Mouse (Mus musculus) adrenal gland, adult 18-20 months (tissue): Measurements from ENCODE around the gene Exosc2. TPM values are rescaled to one million over a fixed set of nuclear protein-coding genes. Genes with fewer than 3 reads are reported as not detected.

ENCODE experiments used
- DNase-seq, 2 experiments: peaks; one replicate each; pipeline ENCODE4 v3.0.0; 2021 to 2022; ENCODE audit warnings: low spot score in 2 of 2
- long read RNA-seq, 2 experiments: library from polyadenylated mRNA; stranded (forward); transcript quantifications; one replicate each; pipeline ENCODE4 v2.0.0; 2021
- total RNA-seq, 2 experiments: library from RNA; stranded (reverse); gene quantifications; 1 replicate in 1 of 2; 2 replicates in 1 of 2; pipeline ENCODE4 v1.2.3; 2021

Exosc2 gene
- total RNA-seq: 10 to 100 TPM; 21.9 to 24.5 TPM
- long read RNA-seq, experiment 1, transcript Exosc2-201 (9 exons, 1,686 nt): major isoform, 16 of 17 reads
- long read RNA-seq, experiment 1, partial matches to known transcripts: 1 of 17 reads
- long read RNA-seq, experiment 1, other reads (novel, unspliced or antisense): 0 of 17 reads
- long read RNA-seq, experiment 2, transcript Exosc2-201 (9 exons, 1,686 nt): major isoform, 32 of 36 reads
- long read RNA-seq, experiment 2, partial matches to known transcripts: 1 of 36 reads
- long read RNA-seq, experiment 2, other reads (novel, unspliced or antisense): 3 of 36 reads

DNA sequence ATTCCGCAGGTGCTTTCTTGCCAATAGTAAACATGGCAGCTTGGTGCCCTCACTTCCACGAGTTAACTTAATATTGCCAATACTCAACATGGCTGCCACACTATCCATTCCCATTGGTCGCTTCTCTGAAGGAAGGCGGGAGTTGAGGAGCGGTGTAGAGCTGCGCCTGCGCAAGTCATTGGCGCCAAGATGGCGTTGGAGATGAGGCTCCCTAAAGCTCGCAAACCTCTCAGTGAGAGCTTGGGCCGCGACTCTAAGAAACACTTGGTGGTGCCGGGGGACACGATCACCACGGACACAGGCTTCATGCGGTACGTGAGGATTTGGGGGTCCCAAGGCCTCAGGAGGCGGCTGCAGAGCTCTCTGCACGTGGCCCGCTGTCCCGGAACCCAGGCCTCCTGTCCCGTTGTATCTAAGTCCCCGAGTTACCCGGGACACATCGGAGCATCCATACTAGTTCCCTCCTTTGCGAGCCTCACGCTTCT is at the start of gene Exosc2:
Gene Exosc2, plus strand, starts transcription at position 165 of the 485 bp plus-strand sequence.
- peak; percentile 76 to 80 for DNase-seq

DNA sequence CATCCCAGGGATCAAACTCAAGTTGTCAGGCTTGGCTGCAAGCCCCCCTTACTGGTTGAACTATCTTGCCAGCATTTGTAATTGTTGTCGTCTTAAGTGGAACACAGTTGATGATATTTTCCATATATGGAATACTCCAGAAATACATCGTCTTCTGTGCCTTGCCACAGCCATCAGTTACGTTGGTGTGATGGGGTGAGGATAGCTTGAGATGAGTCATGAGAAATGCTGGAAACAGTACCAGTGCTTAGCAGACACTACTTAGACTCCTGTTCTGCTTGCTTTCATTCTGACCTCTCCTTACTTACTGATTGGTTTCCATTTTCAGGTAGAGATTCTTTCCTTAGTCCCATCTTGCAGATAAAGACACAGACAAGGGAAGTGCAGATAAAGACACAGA is 37.0 kb upstream of the Exosc2 start:
- no peak for DNase-seq

DNA sequence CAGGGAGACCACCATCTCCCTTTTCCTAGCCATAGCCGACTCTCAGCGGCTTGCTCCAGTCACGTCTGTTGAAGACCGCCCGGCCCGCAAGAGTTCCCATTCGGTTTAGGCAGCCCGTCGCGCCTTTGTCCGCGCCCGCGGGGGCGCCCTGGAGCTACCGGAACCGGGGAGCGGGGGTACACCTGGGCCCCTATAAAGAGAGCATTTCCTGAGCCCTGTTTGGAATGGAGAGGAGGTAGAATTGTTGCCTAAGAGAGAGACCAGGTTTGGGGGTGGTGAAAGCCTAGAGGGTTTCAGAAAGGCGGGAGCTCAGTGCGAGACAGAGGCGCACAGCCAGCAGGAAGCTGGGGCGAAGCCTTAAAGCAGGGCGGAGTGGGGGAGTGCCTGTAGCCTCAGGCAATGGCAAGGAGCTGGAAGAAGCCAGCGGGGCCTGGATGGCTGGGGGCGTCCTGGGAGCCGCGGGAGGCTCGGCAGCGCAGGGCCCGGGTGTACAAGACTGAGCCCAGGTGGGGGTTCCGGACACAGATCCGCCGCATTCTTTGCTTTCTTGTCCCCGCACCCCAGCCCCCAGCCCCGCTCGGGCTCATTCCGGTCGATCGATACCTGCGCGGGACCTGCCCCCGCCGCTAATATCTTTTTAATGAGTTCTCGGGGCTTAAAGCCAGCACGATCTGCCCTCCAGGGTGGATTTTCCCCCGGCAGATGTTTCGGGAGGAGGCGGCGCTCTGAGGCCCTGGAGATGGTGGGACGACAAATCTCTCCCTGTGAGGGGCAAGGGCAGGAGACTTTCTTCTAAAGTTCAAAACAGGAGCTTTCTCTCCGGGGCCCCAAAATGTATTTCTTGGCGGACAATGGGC is 35.0 kb upstream of the Exosc2 start:
- DNase-seq: no peak

DNA sequence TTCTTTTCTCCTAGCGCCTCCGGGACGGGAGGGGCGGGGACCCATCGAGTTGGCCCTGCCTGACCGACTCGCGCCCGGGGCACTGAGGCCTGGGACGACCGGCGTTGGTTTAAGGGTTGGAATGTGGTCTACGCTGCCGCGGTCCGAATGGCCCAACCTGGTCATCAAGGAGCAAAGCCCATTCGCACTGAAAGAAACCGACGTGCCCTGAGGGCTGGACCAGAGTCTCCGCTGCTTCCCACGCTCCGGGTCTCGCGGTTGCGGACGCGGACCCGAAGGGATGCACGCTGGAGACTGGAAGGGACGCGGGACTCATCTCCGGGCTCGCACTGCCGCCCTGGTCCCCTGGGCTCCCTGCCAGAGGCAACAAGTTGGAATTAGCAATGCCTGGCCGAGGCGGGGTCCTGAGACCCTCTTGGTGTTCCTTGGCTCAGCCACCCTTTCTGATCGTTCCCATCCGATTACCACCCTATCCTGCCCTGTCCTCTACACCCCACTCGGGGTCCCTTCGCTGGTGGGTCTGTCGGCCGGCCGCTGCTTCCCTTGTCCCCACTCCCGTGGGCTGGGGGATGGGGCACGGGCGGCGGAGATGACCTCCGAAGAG is 34.3 kb upstream of the Exosc2 start:
- no peak for DNase-seq

DNA sequence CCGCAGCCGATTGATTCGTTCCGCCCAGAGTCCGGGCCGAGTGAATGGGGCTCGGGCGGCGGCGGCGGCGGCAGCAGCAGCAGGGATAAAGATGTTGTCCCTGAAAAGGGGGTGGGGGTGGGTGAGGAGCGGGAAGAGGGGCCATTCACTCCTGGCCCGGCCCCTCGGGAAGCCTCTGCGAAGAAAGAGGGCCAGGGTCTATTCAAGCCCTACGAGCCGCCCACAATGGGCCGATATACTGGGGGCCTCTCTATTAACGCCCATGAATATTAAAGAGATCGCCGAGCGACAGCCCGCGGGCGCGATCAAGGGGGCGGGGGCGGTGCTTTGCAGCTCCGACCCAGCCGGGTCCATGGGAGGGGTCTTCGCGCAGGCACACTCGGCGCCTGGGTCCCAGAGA is 33.8 kb upstream of the Exosc2 start:
- no peak for DNase-seq

DNA sequence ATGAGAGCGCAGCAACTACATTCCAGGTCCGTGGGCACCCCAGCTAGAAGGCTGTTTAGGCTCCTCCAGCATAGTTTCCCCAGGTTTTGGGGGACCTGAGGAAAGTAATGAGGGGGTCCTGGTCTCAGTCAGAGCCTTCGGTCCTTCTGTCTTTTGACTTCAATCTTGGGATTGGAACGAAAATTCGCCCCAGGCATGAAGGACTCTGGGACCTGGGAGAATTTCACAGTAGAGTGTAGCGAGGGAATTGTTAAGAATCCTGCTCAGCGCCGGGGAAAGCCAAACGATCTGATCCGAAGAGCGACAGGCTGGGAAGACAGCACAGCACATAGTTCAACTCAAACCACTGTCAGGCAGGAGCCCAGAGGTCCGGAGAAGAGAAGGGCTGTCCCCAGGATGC is 33.2 kb upstream of the Exosc2 start:
- no peak for DNase-seq

DNA sequence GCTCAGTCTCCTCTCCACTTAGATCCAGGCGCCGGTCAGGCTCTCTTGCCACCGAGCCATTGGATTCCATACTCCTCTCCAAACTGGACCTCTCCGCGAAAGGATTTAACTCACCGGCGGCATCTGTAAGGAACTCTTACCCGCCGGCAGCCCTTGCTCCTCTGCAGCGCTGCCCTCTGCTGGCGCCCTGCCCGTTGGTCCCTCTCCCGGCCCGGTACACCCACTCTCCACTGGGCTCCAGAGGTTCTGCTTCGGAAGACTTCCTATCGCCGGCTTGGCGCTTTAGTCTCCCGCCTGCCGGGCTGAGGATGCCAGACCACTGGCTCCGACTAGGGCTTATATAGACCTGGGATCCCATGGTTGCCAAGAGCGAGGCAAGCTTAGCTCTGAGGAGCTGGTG is 32.7 kb upstream of the Exosc2 start:
- peak; percentile 54 to 67 for DNase-seq

DNA sequence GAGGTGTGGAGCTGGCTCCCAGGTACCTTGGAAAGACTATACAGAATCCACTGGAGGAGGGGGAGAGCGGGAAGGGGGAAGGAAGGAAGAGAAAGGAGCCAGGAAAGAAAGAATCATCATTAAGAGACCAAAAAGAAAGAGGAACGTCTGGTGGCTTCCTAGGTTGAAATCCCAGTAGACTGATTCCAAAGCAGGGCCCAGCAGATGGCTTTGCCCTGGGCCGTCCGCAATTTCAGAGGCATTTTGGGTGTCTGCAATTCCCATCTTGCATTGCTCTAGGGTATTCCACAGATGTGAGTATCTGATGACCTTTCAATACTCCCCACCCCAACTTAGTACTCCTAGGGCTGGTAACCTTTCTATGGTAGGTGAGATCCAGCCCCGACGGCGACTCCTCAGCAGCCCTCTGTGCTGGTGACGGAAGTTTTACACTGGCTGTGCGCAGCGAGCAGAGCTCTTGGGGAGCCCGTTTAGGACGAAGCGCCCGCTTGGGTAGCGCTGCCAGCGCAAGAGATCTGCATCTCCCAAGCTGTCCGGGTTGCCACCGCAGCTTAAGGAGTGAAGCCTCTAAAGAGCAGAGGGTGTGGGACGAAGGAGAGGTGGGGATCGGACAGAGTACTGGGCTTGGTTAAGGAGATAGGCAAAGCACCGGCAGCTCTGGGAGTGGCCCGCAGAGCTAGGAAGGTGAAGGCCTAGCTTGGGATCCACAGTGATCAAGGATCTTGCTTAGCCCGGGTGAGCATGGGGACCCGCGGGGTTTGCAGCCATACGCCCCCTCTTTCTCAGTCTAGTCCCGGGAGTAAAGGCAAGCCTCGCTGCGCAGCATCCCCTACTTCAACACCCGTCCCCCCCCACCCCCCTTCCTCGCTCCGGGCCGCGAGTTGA is 31.7 kb upstream of the Exosc2 start:
- no peak for DNase-seq

DNA sequence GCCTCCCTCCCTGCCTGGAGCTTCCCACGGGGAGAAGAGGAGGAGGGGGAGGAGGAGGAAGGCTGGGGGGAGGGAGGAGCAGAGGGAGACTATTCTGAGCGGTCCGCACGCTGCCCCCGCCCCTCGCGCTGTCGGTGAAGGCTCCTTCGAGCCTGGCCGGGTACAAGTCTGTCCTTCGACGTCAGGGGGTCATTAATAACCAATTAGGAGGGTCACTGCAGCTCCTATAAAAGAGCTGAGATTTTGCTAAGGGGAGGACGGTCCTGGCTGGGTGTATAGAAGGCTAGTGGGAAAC is 31.1 kb upstream of the Exosc2 start:
- DNase-seq: no peak

DNA sequence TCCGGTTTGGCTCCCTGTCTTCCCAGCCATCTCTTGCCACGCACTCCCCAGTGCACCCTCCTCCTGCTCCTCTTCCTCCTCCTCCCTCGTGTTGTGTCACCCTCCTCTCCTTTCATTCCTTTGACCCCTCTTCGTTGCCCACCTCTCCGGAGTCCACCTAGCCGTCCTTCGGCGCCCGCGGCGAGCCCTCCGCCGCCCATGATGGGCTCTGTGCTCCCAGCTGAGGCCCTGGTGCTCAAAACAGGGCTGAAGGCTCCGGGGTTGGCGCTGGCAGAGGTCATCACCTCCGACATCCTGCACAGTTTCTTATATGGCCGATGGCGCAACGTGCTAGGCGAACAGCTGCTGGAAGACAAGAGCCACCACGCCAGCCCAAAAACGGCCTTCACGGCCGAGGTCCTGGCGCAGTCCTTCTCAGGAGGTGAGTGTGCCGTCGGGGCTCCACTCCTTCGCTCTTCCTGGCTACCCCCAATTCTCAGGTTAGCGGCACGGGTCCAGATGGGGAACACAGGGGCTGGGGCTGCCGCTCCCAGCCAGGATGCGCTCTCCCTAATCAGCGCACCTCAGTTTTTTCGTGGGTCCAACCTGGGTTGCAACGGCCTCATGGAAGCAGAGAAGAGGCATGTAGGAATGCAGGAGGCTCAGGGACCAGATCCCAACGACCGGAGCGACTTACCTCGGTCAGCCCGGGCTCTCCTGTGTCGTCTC is 30.5 kb upstream of the Exosc2 start, which contains the start of gene Prdm12:
Gene Prdm12, plus strand, starts transcription at position 137 of the 708 bp plus-strand sequence.
- no peak for DNase-seq

DNA sequence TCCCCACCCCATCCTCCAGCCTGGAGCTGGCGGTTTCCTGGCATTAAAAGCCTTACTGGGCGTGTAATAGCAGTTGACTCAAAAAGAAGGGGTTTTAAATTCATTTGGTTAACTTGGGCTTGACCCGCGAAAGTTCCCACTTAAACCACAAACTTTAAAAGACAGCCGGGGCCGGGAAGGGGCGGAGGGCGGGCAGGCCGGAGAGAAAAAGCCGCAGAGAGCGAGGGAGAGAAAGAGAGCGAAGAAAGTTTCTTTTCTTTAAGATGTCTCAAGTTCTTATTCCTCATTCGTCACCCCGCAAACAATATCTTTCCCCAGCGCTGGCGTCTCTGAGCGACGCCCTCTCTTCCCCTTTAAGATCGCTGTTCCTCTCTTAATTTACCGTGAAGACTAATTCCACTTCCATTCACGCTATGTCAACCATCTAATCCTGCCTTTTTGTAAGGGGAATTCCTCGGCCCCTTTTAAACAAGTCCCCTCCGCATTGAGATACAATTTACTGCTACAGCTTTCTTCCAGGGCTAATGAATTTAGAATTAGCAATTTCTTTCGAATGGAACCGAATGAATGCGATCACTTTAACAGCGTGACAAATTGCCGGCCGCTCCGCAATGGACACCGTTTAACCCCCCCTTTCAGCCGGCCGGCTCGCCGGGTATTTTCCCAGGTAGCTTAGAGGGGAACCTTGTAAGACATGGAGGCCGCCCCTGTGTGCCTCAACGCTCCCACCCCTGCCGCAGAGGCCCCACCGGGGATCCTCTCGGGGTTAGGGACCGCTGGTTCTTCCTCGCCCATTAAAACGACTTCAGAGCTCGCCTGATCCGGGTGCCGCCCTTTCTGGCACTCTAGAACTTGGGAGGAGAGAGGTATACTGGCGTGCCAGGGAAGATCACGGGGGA is 29.7 kb upstream of the Exosc2 start:
- no peak for DNase-seq

DNA sequence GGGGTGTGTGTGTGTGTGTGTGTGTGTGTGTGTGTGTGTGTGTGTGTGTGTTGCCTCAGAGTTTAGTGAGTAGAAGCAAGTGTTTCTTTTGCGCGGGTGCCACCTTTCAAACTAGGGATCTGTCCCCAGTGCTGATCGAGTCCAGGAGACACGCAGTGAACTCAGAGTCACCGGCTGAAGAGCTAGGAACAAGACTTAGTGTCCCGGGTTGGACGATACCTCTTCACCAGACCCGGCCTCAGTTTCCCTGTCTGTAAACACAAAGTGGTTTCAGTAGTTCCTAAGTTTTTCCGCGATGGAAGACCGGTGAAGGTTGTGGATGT is 29.0 kb upstream of the Exosc2 start:
- no peak for DNase-seq

DNA sequence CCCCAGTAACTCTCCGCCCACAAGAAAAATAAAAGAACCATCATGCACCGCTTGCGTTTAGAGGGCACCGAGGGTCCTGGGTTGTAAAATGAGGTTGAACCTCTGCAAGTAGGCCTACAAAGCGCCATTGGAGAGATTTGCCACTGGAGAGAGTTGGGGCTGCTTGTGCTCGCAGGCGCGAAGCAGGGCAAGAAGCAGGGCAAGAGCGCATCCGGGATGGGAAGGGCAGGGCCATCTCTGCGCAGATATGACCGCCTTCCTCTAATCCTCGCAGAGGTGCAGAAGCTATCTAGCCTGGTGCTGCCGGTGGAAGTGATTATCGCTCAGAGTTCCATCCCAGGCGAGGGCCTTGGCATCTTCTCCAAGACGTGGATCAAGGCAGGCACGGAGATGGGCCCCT is 28.6 kb upstream of the Exosc2 start:
- DNase-seq: no peak

DNA sequence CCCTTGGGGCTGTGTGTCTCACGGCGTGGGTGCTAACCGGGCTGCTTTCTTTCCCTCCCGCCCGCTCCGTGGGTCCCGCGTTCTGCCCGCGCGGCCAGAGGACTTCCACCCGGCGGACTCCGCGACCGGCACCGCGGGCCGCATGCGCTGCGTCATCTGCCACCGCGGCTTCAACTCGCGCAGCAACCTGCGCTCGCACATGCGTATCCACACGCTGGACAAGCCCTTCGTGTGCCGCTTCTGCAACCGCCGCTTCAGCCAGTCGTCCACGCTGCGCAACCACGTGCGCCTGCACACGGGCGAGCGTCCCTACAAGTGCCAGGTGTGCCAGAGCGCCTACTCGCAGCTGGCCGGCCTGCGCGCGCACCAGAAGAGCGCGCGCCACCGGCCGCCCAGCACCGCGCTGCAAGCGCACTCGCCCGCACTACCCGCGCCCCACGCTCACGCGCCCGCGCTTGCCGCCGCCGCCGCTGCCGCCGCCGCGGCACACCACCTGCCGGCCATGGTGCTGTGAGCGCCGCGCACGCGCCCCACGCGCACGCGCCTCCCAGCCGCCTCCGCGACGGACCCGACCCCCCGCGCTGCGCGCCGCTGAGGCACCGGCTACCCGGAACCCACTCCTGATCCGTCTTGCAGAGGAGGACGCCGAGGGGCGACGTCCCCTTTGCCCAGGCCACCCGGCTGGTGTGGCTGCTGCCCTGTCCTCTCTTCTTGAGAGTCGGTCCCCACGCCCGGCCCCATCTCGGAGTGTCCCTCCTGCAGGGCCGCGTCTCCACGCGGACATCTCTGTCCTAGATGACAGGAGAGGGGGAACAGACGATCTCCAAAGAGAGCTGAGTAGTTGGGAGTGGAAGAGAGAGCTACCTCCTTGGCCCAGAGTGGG is 16.3 kb upstream of the Exosc2 start:
- no peak for DNase-seq

DNA sequence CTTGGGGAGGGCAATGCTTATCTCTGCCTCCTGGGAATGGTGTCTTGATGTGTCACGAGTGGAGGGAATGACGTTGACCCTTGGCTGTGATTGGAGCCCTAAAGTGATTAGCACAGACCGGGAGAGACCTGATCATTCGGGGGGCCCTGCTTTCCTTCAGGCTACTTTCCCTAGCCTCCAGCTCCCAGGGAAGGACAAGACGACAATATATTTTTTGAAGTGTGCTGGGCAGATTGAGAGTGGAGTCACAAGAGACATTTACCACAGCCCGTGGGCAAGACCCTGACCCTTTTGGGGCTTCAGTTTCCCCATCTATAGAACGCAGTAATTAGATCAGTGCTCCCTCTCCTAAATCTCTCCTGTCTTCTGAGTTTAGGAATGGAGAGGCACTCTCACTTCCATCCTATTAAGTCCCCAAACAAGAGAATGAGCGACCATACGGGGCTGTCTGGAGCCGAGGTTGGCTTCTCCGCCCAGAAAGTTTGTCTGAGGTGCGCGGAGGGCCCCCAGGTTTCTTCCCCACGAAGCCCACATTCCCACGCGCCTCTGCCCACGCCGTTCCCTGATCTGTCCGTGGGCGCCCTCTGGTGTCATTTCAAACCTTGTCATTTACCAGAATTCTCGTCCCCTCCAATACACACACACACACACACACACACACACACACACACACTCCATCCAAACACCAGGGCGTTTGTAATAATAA is 15.5 kb upstream of the Exosc2 start:
- DNase-seq: peak; percentile 59 to 62

DNA sequence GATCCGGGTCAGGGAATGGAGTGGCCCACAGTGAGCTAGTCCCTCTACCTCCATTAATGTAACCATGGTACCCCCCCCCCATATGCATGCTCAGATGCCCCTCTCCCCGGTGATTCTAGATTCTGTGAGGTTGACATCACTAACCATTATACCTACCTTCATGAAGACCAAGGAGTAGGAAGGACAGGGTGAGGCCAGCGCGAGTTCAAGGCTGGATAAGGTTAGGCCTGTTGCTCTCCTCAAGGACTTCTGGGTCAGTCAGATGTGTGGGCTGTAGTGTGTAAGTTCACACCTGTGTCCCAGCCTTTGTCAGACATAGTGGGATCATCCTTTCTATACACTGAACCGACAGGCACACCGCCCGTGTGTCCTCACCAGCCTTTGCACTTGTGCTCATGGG is 14.1 kb upstream of the Exosc2 start:
- DNase-seq: no peak

DNA sequence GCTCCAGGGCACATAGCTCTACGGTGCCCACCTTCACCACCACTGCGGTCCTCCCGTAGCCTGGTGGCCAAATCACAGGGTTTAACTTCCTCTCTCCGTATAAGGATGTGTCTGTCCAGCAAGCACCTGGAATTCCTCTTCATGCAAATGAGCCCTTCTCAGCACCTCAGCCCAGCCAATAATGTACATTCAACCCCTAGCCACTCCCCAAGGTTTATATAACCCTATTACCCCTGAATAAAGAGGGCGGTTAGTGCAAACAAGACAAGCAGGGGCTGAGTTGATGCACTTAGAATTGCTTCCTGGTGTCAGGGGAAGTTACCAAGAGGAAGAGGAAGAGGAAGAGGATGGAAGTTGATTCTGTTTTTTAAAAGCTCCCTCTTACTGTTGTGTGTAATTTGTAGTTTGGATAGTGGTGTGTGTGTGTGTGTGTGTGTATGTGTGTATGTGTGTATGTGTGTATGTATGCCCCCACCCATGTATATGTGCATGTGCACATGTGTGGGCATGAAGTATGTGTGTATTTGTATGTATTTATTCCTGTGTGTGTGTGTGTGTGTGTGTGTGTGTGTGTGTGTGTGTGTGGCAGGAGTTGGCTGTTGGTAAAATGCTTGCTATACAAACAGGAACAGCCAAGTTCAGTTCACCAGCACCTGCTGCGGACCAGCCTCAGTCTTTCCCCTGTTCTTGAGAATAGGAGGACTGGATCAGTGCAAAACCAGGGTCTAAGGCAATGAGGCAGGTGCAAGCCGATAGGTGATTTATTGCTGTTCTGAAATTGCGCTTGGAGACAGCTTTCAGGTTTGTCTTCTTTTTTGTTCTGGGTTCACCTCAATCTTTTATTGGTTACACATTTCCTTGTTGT is 7.3 kb upstream of the Exosc2 start:
- no peak for DNase-seq
